Mouse (Mus musculus) liver (tissue): ENCODE measurements around the gene Dll3.

ENCODE experiments used
- DNase-seq: peaks from one replicate; pipeline ENCODE4 v3.0.0-alpha.2; 2020; ENCODE audit warnings: mixed read lengths

The Dll3 gene

GRCm38 (mm10) chr7:28306216-28306615, 4.2 kb upstream of the Dll3 start:
- no peak for DNase-seq

GRCm38 (mm10) chr7:28305641-28306040, 3.6 kb upstream of the Dll3 start:
- no peak for DNase-seq

- peak; percentile 25 for DNase-seq
Observed at GRCm38 (mm10) chr7:28298837-28299625, 3.0 kb downstream of the Dll3 start.

- DNase-seq = peak; percentile 72
Observed at GRCm38 (mm10) chr7:28294481-28294880, 7.6 kb downstream of the Dll3 start.

- no peak for DNase-seq
Observed at GRCm38 (mm10) chr7:28290638-28291590, 11.1 kb downstream of the Dll3 start, which contains the start of gene Selenov. Gene Selenov (minus strand): TSS chr7:28291186.

GRCm38 (mm10) chr7:28290165-28290564, 11.9 kb downstream of the Dll3 start:
- no peak for DNase-seq

GRCm38 (mm10) chr7:28280630-28281029, 21.4 kb downstream of the Dll3 start:
- no peak for DNase-seq

- DNase-seq = no peak
Observed at GRCm38 (mm10) chr7:28278279-28278652, 23.8 kb downstream of the Dll3 start.

GRCm38 (mm10) chr7:28277615-28278278, 24.3 kb downstream of the Dll3 start, which contains the start of gene Eid2b:
Gene Eid2b (plus strand): TSS chr7:28277739.
- DNase-seq = peak; percentile 95

- no peak for DNase-seq
Observed at GRCm38 (mm10) chr7:28277237-28277614, 24.8 kb downstream of the Dll3 start.

GRCm38 (mm10) chr7:28271761-28272160, 30.3 kb downstream of the Dll3 start:
- no peak for DNase-seq

- DNase-seq = no peak
Observed at GRCm38 (mm10) chr7:28269355-28269754, 32.7 kb downstream of the Dll3 start.

GRCm38 (mm10) chr7:28268576-28268975, 33.5 kb downstream of the Dll3 start:
- DNase-seq = no peak

- peak; percentile 26 for DNase-seq
Observed at GRCm38 (mm10) chr7:28268042-28268531, 34.0 kb downstream of the Dll3 start.

- peak; percentile 68 for DNase-seq
Observed at GRCm38 (mm10) chr7:28267129-28268041, 34.7 kb downstream of the Dll3 start, which contains the start of gene Eid2. Gene Eid2 (plus strand): TSS chr7:28267881.

GRCm38 (mm10) chr7:28265391-28265790, 36.6 kb downstream of the Dll3 start:
- DNase-seq = no peak

GRCm38 (mm10) chr7:28263786-28264185, 38.3 kb downstream of the Dll3 start:
- peak; percentile 68 for DNase-seq

GRCm38 (mm10) chr7:28262861-28263260, 39.2 kb downstream of the Dll3 start:
- DNase-seq = no peak

GRCm38 (mm10) chr7:28255476-28255875, 46.6 kb downstream of the Dll3 start:
- peak; percentile 22 for DNase-seq

- DNase-seq = no peak
Observed at GRCm38 (mm10) chr7:28254591-28254990, 47.4 kb downstream of the Dll3 start.

- DNase-seq = no peak
Observed at GRCm38 (mm10) chr7:28251976-28252375, 50.1 kb downstream of the Dll3 start.

GRCm38 (mm10) chr7:28248957-28249356, 53.1 kb downstream of the Dll3 start:
- DNase-seq = no peak
